Mouse (Mus musculus) small intestine, adult 2 months (tissue): ENCODE data around the gene Calml4. TPM values are rescaled to one million over a fixed set of nuclear protein-coding genes. Genes with fewer than 3 reads are reported as not detected.
"Not testable (repeated sequence)": the region's sequence is repeated elsewhere in the genome, so short reads cannot be mapped to it uniquely, and the experiment has no call there.

ENCODE experiments used
- H3K27ac ChIP-seq: fragments of 200-500 bp; 2 replicates; pipeline ENCODE4 v1.5.1; 2012; ENCODE audit warnings: low read depth, low read length, control low read depth, inconsistent platforms; ENCODE audit not compliant: insufficient read depth
- H3K27me3 ChIP-seq: fragments of 200-500 bp; 2 replicates; pipeline ENCODE4 v1.6.1; 2012; ENCODE audit warnings: mild to moderate bottlenecking, moderate library complexity, low read length, inconsistent platforms; ENCODE audit not compliant: control insufficient read depth, insufficient read depth
- H3K36me3 ChIP-seq: fragments of 200-500 bp; 2 replicates; pipeline ENCODE4 v1.6.1; 2012; ENCODE audit warnings: mild to moderate bottlenecking, low read length, control low read depth, inconsistent platforms; ENCODE audit not compliant: control insufficient read depth, insufficient read depth
- H3K4me1 ChIP-seq: fragments of 200-500 bp; 2 replicates; pipeline ENCODE4 v1.6.1; 2012; ENCODE audit warnings: low read length, inconsistent platforms, mixed read lengths; ENCODE audit not compliant: control insufficient read depth, insufficient read depth, insufficient read length
- H3K4me3 ChIP-seq: fragments of 200-500 bp; 2 replicates; pipeline ENCODE4 v1.5.1; 2012; ENCODE audit warnings: low read depth, mild to moderate bottlenecking, control low read depth, inconsistent platforms, low read length, moderate library complexity
- CTCF ChIP-seq: fragments of 200-500 bp; IDR thresholded peaks from 2 replicates; pipeline ENCODE4 v1.5.1; 2012; ENCODE audit warnings: low read depth, mild to moderate bottlenecking, control low read depth, inconsistent platforms, low read length, moderate library complexity, mixed read lengths; ENCODE audit not compliant: insufficient replicate concordance, insufficient read length; ENCODE audit errors: extremely low read depth
- POLR2A ChIP-seq: fragments of 200-500 bp; IDR thresholded peaks from 2 replicates; pipeline ENCODE4 v1.6.1; 2012; ENCODE audit warnings: low read depth, mild to moderate bottlenecking, control low read depth, inconsistent platforms, low read length, moderate library complexity
- WGBS: fragments of 180-500 bp; shearing (Covaris S2); methylation state at CpG from one replicate; pipeline ENCODE4 v1.1.7; 2018; 5-methylcytosine and 5-hydroxymethylcytosine counted together
- polyA plus RNA-seq: library from polyadenylated mRNA; depleted of rRNA; stranded (reverse); fragments of >200 nt; gene quantifications from 2 replicates; pipeline ENCODE4 v1.2.3, GENCODE M21; 2012

Calml4 gene
- polyA plus RNA-seq, 1 experiment = 101 TPM

GRCm38 (mm10) chr9:62816323-62817098, 41.4 kb upstream of the Calml4 start:
- Histone ChIP-seq H3K36me3 (no peaks in the 10 kb centered on the region), H3K27me3 (no peaks in the 10 kb centered on the region), H3K27ac (no peak overlapping the region), H3K4me1 (no peaks in the 10 kb centered on the region), H3K4me3 (no peak overlapping the region)
- no peak for TF ChIP-seq POLR2A
- TF ChIP-seq CTCF = no peak
- WGBS = 84% methylated on average over 9 of the region's 9 CpGs

GRCm38 (mm10) chr9:62817099-62817571, 40.7 kb upstream of the Calml4 start:
- WGBS = 69% methylated on average over 12 of the region's 12 CpGs
- no peak overlapping the region for H3K27ac ChIP-seq
- TF ChIP-seq CTCF (no peak), POLR2A (no peak)

GRCm38 (mm10) chr9:62817828-62818614, 39.9 kb upstream of the Calml4 start:
- 40% methylated on average over 4 of the region's 4 CpGs for WGBS
- no peak overlapping the region for H3K27ac ChIP-seq

More at GRCm38 (mm10) chr9:62817099-62817571, 40.7 kb upstream of the Calml4 start:
- no peak overlapping the region for H3K4me3 ChIP-seq
- no peaks in the 10 kb centered on the region for H3K4me1 ChIP-seq
- H3K27me3 ChIP-seq = no peaks in the 10 kb centered on the region
- H3K36me3 ChIP-seq = no peaks in the 10 kb centered on the region

GRCm38 (mm10) chr9:62819494-62819893, 38.4 kb upstream of the Calml4 start:
- no peak for TF ChIP-seq CTCF
- TF ChIP-seq POLR2A = no peak
- H3K4me3 ChIP-seq = no peak overlapping the region
- no peaks in the 10 kb centered on the region for H3K36me3 ChIP-seq
- no peaks in the 10 kb centered on the region for H3K27me3 ChIP-seq
- H3K4me1 ChIP-seq = no peaks in the 10 kb centered on the region
- H3K27ac ChIP-seq = no peak overlapping the region
- 83% methylated on average over 3 of the region's 3 CpGs for WGBS

More at GRCm38 (mm10) chr9:62817828-62818614, 39.9 kb upstream of the Calml4 start:
- no peak overlapping the region for H3K4me3 ChIP-seq
- no peaks in the 10 kb centered on the region for H3K4me1 ChIP-seq
- H3K27me3 ChIP-seq = no peaks in the 10 kb centered on the region
- H3K36me3 ChIP-seq = no peaks in the 10 kb centered on the region
- TF ChIP-seq POLR2A = no peak
- TF ChIP-seq CTCF = no peak

GRCm38 (mm10) chr9:62819910-62820309, 38.0 kb upstream of the Calml4 start:
- not testable (repeated sequence) for H3K27me3 ChIP-seq, H3K4me3 ChIP-seq, H3K27ac ChIP-seq, H3K4me1 ChIP-seq, H3K36me3 ChIP-seq
- 88% methylated on average over 6 of the region's 6 CpGs for WGBS

GRCm38 (mm10) chr9:62820829-62821228, 37.1 kb upstream of the Calml4 start:
- Histone ChIP-seq H3K27ac (no peak overlapping the region), H3K27me3 (no peaks in the 10 kb centered on the region), H3K4me3 (no peak overlapping the region), H3K4me1 (no peaks in the 10 kb centered on the region; the same call in 1 of the 2 replicates), H3K36me3 (no peaks in the 10 kb centered on the region)
- 84% methylated on average over 6 of the region's 6 CpGs for WGBS
- TF ChIP-seq CTCF (no peak), POLR2A (no peak)

GRCm38 (mm10) chr9:62821811-62822210, 36.1 kb upstream of the Calml4 start:
- no peak for TF ChIP-seq CTCF
- no peak for TF ChIP-seq POLR2A
- WGBS = 97% methylated on average over 7 of the region's 7 CpGs
- Histone ChIP-seq H3K27me3 (no peaks in the 10 kb centered on the region), H3K36me3 (no peaks in the 10 kb centered on the region), H3K27ac (no peak overlapping the region), H3K4me3 (no peak overlapping the region), H3K4me1 (no peaks in the 10 kb centered on the region; the same call in 1 of the 2 replicates)
